Mouse (Mus musculus): Measurements from ENCODE around the gene Msl1. TPM values are rescaled to one million over a fixed set of nuclear protein-coding genes. Genes with fewer than 3 reads are reported as not detected.

Gene Msl1
- total and polyA plus RNA-seq, 3 experiments, result 25.9 to 58.1 (median 27.3) TPM

- Histone ChIP-seq H3K36me3 (replicated peaks in 1 of 2; ENCODE audit: control insufficient read depth in 1 of 2, insufficient read depth in 1 of 2, low read length in 1 of 2) (peaks cover 81 to 93% of the 10 kb centered on the region in 2 experiments), H3K9me3 (replicated peaks; ENCODE audit: low read length) (no peaks in the 10 kb centered on the region), H3K9ac (ENCODE audit: insufficient read depth, low read depth) (no peak overlapping the region), H3K4me2 (ENCODE audit: insufficient read depth, low read depth, poor library complexity, severe bottlenecking) (no peak overlapping the region), H3K79me2 (replicated peaks; ENCODE audit: control insufficient read depth, extremely low read depth, insufficient read depth, poor library complexity, severe bottlenecking) (peaks cover 19% of the 10 kb centered on the region), H3K4me3 (replicated peaks in 1 of 3; ENCODE audit: low read depth in 2 of 3, low read length in 2 of 3, poor library complexity in 1 of 3) (no peak overlapping the region), H3K27me3 (replicated peaks) (no peaks in the 10 kb centered on the region), H3K27ac (ENCODE audit: insufficient read depth, low read depth) (no peak overlapping the region), H3K4me1 (ENCODE audit: control insufficient read depth in 1 of 2, insufficient read depth in 2 of 2) (no peaks in the 10 kb centered on the region)
- in situ Hi-C loops (cut with MboI; ENCODE audit: low pct_ligation_motif_present, low pct_unique_long_range_greater_than_20kb, low sequenced_read_pairs), result loop anchor here (5.0 kb wide), 1 partner anchor 37 kb away; no protein-coding TSS in a partner anchor
- TF ChIP-seq CTCF (conservative IDR thresholded peaks at IDR 0.05 in 1 of 2, IDR thresholded peaks at IDR 0.05 in 1 of 2; ENCODE audit: low read depth in 2 of 2, low read length in 2 of 2), result peak; percentile 92 to 95
- TF ChIP-seq ZC3H11A (IDR thresholded peaks at IDR 0.05; ENCODE audit: low read depth, low read length), result 0 out of 2 replicates have a peak, but pooled peaks have one; percentile 22
- TF ChIP-seq RAD21 (IDR thresholded peaks at IDR 0.05; ENCODE audit: low read depth, low read length), result peak; percentile 85
- 0 out of 2 replicates have a peak, but pooled peaks have one; percentile 25 for TF ChIP-seq MXI1 (IDR thresholded peaks at IDR 0.05; ENCODE audit: low read depth, low read length)
- TF ChIP-seq ZKSCAN1 (IDR thresholded peaks at IDR 0.05; ENCODE audit: borderline replicate concordance, low read depth, low read length), result no peak
- peak; percentile 51; the same call in 1 of the 2 replicates for TF ChIP-seq SIN3A (IDR thresholded peaks at IDR 0.05; ENCODE audit: low read length)
- TF ChIP-seq MAX (IDR thresholded peaks at IDR 0.05; ENCODE audit: low read length), result no peak
- TF ChIP-seq SMC3 (IDR thresholded peaks at IDR 0.05; ENCODE audit: low read depth, low read length), result peak; percentile 82
- dilution Hi-C loops (cut with MboI; ENCODE audit: extremely low pct_ligation_motif_present, extremely low pct_unique_long_range_greater_than_20kb, low sequenced_read_pairs), result no loop called here
- DNase-seq (ENCODE audit: extremely low read depth), result peak; percentile 59
Measured at GRCm38 (mm10) chr11:98829091-98829775, 33.9 kb downstream of the Msl1 start.

GRCm38 (mm10) chr11:98829875-98830274 lies 34.6 kb downstream of the Msl1 start:
- no peak for DNase-seq (ENCODE audit: extremely low read depth)
- Histone ChIP-seq H3K4me1 (ENCODE audit: control insufficient read depth in 1 of 2, insufficient read depth in 2 of 2) (no peaks in the 10 kb centered on the region), H3K4me2 (ENCODE audit: insufficient read depth, low read depth, poor library complexity, severe bottlenecking) (no peak overlapping the region), H3K9ac (ENCODE audit: insufficient read depth, low read depth) (no peak overlapping the region), H3K9me3 (replicated peaks; ENCODE audit: low read length) (no peaks in the 10 kb centered on the region), H3K27ac (ENCODE audit: insufficient read depth, low read depth) (no peak overlapping the region), H3K79me2 (replicated peaks; ENCODE audit: control insufficient read depth, extremely low read depth, insufficient read depth, poor library complexity, severe bottlenecking) (peaks cover 14% of the 10 kb centered on the region), H3K36me3 (replicated peaks in 1 of 2; ENCODE audit: control insufficient read depth in 1 of 2, insufficient read depth in 1 of 2, low read length in 1 of 2) (peaks cover 79 to 93% of the 10 kb centered on the region in 2 experiments), H3K4me3 (replicated peaks in 1 of 3; ENCODE audit: low read depth in 2 of 3, low read length in 2 of 3, poor library complexity in 1 of 3) (no peak overlapping the region), H3K27me3 (replicated peaks) (no peaks in the 10 kb centered on the region)
- TF ChIP-seq KAT2A (IDR thresholded peaks at IDR 0.05; ENCODE audit: insufficient replicate concordance, low read length), result no peak
- TF ChIP-seq CHD2 (IDR thresholded peaks at IDR 0.05; ENCODE audit: low read length), result no peak
- TF ChIP-seq JUND (conservative IDR thresholded peaks at IDR 0.05; ENCODE audit: low read depth, low read length), result no peak
- TF ChIP-seq BHLHE40 (IDR thresholded peaks at IDR 0.05; ENCODE audit: low read depth, low read length), result no peak
- no peak for TF ChIP-seq PAX5 (IDR thresholded peaks at IDR 0.05; ENCODE audit: low read length)
- TF ChIP-seq MAFK (IDR thresholded peaks at IDR 0.05; ENCODE audit: insufficient replicate concordance, low read length), result no peak
- no peak for TF ChIP-seq TCF12 (IDR thresholded peaks at IDR 0.05; ENCODE audit: low read depth, low read length)
- TF ChIP-seq ZNF384 (IDR thresholded peaks at IDR 0.05; ENCODE audit: low read depth, low read length), result no peak
- no peak for TF ChIP-seq POLR2AphosphoS2 (IDR thresholded peaks at IDR 0.05; ENCODE audit: low read depth, low read length)
- no peak for TF ChIP-seq CTCF (conservative IDR thresholded peaks at IDR 0.05 in 1 of 2, IDR thresholded peaks at IDR 0.05 in 1 of 2; ENCODE audit: low read depth in 2 of 2, low read length in 2 of 2)
- no peak for TF ChIP-seq SMC3 (IDR thresholded peaks at IDR 0.05; ENCODE audit: low read depth, low read length)
- TF ChIP-seq ETS1 (conservative IDR thresholded peaks at IDR 0.05; ENCODE audit: low read depth, low read length), result no peak
- no peak for TF ChIP-seq ZMIZ1 (IDR thresholded peaks at IDR 0.05; ENCODE audit: low read depth, low read length)
- TF ChIP-seq MEF2A (IDR thresholded peaks at IDR 0.05; ENCODE audit: borderline replicate concordance, low read depth, low read length), result no peak
- TF ChIP-seq ELF1 (IDR thresholded peaks at IDR 0.05; ENCODE audit: low read depth, low read length), result no peak
- no peak for TF ChIP-seq RCOR1 (conservative IDR thresholded peaks at IDR 0.05; ENCODE audit: low read depth, low read length)
- TF ChIP-seq GABPA (IDR thresholded peaks at IDR 0.05; ENCODE audit: insufficient replicate concordance, low read depth, low read length), result no peak
- dilution Hi-C loops (cut with MboI; ENCODE audit: extremely low pct_ligation_motif_present, extremely low pct_unique_long_range_greater_than_20kb, low sequenced_read_pairs), result no loop called here
- in situ Hi-C loops (cut with MboI; ENCODE audit: low pct_ligation_motif_present, low pct_unique_long_range_greater_than_20kb, low sequenced_read_pairs), result loop anchor here (5.0 kb wide), 1 partner anchor 38 kb away; no protein-coding TSS in a partner anchor

Measured in CH12.LX (cell line).